Mouse (Mus musculus) left cerebral cortex, adult 8-10 months (tissue): Measurements from ENCODE around the gene A930004D18Rik. TPM values are rescaled to one million over a fixed set of nuclear protein-coding genes. Genes with fewer than 3 reads are reported as not detected.

Experiments
- DNase-seq, 2 experiments: peaks; one replicate each; pipeline ENCODE4 v3.0.0; 2022; ENCODE audit warnings: low spot score in 2 of 2
- total RNA-seq, 4 experiments: library from RNA; stranded (reverse); gene quantifications; 2 replicates each; pipeline ENCODE4 v1.2.4; 2022

A930004D18Rik gene
- total RNA-seq, 4 experiments from 2014 or later, result 1.8 to 3.5 (median 2.2) TPM

DNA sequence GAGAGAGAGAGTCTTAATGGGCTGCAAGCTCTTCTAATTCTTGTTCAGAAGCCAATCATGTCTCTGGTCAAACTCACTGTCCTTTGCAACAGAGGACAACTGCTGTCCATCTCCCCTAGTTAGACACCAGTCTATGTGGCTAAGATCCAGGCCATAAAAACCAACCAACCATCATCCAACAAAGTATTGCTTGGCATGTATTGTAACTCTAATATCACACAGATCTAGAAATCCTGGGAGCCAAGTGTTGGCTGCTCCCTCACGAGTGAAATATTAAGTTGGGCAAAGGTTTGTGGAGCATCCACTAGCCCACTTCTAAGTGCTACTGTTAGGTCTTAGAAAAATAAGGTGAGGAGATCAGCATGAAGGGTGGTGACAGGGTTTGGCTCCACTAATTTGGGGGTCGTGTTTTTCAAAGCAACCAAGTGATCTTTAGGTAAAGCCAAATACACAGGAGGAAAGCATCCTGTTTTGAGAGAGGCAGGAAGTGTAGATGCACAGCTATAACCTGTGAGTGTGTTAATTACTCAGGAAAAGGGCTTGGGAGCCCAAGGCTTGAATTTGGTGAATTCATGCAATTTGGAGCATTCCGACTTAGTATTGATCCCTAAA, 710 bp upstream of the A930004D18Rik start:
- no peak for DNase-seq

DNA sequence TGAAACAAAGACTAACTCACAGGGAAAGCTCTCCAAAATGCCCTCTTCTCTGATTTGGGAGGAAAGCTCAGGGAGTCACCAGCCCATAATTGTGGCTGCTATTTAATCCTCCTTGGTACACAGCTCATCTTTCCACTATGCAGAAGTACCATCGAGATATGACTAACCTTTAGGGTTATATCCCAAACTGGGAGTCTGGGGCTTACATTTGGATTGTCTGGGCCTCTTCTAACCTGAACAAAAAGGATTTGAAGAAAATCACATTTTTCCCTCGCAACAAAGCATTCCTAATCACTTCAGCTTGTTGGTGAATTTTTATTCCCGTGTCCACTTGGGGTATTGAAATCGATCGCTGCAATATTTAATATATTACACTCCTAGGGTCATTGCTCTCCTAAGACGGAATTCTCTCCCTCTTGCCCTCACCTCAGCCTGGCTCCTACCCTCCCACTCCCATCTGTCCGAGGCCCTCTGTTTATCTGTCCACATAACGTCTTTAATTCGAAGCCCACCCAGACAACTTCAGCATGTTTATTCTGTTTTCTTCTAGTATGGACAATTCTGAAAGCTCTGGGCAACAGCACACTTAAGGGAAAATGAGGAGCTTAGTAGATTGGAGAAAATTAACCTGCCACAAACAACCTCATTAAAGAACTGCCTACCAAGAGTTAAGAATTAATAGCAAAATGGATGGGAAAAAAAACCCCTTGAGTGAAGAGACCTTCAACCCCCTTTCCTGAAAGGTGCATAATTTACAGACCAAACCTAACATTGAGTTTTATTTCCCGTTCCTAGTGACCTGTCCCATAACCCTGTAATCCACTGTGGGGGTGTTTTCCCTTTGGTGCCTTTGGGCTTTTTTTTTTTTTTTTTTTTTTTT, 2.9 kb downstream of the A930004D18Rik start:
- DNase-seq, result no peak

DNA sequence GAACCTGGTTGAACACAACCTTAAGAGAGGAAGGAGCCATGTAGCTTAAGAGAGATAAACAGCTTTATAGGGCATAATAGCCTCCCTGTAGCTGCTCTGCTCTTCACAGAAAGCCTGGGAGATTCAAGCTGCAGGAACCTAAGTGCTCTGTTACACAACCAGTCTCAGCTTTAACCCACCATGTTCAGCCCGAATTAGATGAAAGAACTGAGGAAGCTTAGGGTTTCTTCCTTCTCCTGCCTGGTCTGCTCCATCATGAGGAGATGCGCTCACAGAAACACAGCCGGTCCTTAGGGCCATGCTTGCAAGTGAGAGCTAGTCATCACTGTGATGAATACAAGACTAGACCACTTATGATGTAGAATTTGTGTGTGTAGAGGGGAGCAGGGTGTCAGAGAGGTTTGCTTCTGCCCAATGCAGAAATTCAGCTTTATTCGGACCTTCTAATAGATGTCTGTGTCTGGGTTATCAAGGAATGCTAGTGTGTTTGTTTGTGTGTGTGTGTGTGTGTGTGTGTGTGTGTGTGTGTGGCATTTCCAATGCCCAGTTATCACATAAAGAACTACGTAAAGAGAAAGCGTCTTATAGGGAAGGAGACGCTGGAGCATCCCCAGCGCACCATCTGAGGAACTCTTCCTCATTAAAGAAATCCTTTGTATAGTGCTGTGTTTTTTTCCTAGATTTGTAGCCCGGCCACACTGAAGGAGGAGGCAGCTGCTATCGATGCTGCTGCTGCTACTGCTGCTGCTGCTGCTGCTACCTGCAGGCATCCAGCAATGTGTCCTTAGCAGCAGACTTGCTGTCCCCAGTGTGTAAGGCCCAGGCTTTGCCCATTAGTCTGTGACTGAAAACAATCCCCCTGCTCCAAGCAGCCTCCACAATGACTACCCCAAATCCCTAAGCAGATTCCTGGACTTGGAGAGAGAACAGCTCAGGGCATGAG, 4.1 kb downstream of the A930004D18Rik start:
- no peak for DNase-seq

DNA sequence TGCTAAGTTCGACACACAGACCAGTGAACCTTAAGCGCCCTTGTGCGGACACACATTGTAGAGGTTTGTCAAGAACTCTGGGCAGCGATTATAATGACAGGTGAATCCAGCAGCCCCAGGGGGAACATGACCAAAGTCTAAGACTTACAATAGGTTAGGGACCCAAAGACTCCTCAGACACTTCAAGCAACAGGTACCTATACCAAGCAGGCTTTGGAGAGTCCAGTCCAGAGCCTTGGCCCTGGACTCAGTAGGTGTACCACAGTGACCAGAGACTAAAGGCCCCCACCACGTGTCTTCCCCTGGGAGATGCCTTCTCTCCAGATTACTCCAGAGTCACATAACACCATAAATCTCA, 5.0 kb downstream of the A930004D18Rik start:
- DNase-seq, result no peak

DNA sequence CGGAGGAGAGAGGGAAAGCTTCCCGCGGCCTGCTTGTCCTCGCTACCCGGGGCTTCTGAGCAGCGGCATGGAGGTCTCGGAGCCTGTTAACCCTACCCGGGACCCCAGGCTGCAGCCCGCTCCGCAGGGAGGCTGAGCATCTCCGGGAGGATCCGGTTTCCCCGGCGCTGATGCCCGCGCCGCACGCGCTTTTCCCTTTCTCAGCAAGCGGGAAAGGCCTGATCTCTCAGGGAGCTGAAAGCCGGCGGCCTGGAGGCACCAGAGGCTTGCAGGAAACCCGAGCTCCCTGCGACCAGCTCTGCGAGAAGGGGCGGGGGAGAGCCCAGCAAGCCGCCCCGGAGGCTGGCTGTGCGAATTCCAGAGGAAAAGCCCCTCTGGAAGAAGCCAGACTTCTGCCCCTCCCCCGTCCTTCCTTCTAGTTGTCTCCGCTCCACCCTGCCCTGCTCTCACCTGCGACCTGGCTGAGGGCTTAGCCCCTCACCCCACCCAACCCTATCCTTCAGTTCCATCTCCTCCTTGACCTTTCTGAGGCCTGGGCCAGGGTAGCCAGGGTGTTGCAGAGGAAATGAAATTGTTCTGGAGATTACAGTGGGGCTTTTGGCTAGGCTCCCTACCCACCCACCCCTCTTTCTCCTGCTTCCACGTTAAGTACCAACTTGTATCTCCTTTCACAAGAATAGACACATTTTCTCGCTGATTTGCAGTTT, 5.6 kb downstream of the A930004D18Rik start:
- DNase-seq, result no peak

DNA sequence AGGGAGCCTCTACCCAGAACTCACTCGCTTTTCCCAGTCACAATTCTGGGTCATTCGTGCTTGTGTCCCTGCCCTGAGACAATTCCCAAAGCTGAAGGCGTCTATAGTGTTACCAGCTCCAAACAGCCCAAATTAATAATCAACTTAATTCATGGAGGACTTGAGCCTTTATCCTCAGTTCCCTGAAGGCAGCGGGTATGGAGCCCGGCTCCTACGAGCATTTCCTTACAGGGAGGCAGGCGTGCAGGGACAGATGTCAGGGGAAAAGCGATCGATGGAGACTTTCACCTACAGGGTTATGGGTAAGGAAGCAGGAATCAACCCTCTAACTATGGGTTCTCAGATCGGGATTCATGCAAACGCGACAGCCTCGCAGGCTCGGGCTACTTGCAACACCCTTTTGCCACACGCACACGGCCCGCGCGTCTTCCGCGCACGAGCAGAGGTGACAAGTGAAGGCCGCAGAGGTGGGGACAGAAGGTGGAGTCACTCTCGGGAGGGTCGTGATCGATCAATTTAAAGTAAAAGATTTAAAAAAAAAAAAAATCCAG, 6.2 kb downstream of the A930004D18Rik start:
- DNase-seq, result no peak

DNA sequence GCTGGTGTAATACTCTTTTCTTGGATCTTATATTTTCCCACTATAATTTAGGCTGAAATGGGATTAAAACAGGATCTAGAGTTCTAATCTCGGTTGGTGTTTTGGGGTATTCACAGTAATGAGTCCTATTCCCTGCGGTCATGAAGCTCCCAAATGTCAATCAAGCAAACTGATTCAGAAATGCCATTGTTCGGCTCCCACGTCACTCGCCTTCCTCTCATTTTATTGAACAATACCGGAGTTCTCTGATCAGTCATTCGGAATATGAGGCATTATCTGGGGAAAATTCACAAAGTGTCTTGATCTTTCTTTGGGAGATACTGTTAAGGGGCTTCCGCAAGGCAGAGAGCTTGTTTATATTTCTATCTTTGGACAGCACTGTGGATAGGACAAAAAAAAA, 7.0 kb downstream of the A930004D18Rik start:
- DNase-seq, result no peak

DNA sequence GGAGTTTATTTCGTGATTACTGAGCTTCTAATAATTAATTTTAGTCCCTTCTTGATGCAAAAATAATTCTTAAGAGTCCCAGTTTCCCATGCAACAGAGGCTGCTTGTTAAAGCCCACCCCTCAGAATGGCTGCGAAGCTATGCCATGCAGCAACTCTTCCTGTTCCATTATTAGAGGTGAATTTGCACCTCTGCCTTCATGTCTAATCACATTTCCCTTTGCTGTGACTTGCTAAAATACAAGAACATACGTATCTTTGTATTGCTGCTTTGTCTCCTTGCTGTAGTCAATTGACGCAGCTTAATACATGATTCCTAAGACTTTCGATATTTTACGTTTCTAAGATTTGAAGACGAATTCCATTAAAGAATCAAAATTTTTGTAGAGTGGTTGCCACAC, 7.9 kb downstream of the A930004D18Rik start:
- DNase-seq, result no peak

DNA sequence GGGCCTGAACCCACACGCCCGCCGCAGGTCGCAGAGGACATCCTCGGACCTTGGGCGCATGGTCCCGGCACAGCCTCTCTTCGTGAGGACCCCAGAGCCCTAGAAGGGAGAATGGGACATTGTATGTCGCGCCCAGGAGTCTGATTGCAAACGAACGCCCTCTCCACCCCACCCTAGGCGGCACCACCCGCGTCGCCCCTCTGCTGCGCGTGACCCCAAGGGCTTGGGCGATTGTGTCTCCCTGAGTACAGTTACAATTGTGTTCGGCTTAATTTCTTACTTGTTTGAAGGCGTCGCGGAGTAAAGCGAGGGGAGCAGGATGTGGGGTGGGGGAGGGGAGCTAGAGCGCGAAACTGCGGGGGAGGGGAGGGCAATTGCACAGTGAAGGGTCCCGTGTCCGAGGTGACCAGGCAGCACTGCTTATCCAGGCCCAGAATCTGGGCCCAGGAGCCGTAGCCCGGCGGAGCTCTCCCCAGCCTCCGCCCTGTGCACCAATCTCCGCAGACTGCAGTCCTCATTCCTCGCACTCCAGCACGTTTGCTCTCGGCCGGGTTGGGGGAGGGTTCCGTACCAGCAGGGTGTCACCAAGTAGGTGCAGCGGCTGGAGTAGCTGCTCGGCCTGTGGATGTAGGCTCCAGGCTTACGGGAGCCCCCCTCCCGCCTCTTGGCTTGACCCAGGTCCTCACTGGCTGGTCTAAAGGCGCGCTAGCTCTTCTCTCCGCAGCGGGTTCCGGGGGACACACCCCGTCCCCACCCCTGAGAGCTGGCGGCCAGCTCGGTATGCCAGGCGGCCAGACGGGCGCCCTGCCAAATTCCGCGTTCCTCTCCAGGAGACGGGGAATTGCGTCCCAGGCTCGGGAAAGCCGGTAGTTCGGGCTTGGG, 9.2 kb downstream of the A930004D18Rik start:
- peak; percentile 73 to 77 for DNase-seq

DNA sequence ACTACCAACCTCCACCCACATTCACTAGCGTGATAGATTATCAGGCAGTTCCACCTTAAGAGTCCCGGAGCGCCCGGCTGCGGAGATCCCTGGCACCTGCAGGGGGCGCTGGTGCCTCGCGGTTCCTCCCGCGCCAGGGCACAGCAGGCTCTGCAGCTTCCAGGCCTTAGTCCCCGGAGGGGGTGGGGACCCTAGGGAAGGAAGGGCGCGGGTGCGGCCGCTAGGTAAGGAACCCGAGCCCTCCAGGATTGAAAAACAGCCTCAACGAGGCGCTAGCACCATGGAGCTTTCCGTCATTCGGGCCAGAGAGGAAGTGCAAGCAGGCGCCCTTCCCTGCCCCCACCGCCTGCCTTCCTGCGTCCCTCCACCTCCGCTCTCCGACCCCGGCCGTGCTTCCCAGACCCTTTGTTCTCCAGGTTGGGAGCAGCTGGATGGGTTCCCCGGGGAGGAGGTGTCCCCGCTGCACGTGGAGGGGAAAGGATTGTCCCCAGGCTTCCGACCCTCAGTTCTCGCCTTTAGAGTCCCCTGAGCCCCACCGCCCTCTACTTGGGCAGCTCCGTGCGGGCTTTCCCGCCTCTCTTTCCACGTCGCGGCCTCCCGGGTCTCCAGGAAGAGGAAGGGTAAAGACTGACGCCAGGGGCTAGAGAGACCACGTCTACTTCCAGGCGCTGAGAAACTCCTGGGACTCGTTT, 9.9 kb downstream of the A930004D18Rik start:
- peak; percentile 88 to 89 for DNase-seq

DNA sequence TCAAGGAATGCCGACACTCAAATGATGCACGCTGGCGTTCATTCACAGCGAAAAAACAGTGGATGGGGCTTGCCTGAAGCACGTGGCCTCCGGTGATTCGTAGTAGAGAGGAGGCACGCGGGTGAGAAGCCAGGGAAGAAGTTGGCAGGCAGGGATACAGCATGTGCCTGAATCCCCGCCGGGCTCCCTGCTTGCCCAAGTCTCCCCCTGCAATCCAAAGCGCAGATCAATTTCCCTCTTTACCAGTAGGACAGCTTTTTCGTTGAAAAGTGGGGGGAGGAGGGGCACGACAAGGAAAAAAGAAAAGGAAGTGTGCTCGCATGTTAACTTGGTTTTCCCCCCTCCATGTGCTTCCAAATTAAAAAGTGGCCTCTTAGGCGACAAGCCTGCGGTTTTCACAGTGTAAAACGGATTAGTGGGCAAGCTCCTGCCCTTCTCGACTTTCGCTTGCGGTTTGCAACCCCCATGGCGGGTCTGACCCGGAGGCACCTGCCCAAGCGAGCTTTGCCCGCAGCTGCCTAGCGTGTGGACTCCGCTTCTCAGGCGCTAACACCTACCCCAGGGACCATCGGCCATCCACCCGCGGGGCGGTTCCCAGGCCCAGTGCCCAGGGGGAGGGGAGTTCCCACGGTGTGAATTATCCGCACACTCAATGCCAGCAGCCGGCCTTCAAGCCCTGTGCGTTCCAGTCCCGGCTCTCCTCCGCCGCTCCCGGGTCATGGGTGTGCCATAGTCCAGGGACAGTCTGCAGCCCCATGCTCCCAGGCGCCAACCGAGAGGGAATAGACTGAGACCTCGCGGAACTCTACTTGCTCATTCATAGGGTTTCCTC, 11.2 kb downstream of the A930004D18Rik start:
- no peak for DNase-seq

DNA sequence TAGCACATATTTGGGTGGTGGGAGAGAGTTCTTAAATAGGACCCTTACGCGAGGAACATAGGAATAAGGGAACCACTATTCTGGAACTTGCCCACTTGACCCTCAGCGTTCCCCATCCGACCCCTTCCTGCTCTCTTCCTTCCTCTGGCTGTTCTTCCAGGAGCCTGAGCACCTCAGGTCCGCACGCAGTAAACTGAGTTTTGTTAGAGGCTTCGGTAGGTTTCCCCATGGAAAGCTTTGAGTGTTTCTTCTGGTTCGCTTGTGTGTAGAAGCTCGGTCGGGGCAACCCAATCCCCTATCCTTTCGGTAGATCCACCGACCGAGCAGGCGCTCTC, 11.8 kb downstream of the A930004D18Rik start:
- no peak for DNase-seq

DNA sequence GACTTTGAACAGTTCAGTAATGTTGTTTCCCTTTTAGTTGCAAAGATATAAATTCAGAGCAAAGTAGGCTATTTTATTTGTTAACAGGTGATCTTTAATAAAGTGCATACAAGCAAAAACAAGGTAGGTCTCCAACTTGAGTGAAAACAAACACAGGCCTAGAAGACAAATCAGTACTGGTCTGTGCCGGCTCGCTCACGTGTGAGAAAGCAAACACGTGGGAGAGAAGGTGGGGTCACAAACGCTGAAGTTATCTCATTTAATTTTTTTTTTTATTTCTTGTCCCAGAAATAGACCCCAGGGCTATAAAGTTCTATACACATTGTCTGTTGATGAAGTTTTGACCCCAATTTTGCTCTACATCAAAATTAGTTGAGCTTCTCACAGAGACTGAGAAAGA, 12.4 kb downstream of the A930004D18Rik start:
- DNase-seq, result no peak

DNA sequence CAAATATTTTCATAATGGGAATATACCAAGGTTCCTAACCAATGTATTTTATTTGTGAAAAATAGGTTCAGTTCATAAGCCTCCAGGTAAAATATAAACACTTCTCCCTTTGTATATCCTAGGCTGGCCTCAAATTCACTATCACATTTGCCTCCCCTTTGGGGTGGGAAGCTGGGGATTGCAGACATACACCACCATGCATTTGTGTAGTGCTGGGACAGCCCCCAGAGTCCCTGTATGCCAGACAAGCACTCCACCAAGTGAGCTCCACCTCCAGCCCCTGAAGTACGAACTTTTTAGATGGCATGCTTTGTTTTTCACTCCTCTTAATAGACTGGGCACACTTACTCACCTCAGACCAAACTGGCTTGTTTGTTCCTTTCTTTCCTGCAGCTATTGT, 14.7 kb downstream of the A930004D18Rik start:
- DNase-seq, result no peak

DNA sequence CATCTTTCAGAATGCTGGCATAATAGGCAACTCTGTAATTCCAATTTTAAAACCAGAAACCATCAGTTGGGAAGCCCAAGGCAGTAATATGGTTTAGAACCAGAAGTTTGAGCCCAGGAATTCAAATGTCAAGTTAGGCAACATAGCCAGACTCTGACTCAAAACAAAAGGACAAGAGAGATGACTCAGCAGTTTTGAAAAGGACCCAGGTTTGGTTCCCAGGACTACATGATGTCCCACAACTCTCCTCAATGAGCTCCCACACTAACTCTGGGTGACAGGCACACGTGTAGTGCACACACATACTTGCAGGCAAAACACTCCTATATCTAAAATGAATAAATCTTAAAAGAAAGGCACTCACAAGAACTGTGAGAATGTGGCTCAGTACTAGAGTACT, 18.4 kb downstream of the A930004D18Rik start:
- no peak for DNase-seq

DNA sequence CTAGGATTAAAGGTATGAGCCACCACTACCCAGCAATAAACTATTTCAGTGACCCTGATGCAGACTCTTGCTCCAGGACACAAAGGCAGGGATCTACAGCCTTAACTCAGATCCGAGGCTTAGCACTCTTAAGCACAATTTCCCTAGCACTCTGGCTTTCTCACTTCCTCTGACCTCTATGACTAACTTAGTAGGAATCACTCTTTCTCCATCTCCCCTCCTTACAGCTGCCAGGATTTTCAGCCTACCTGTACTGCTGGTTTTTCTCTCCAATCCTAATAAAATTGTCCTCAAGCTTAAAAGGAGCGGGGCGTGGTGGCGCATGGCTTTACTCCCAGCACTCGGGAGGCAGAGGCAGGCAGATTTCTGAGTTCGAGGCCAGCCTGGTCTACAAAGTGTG, 20.2 kb downstream of the A930004D18Rik start:
- DNase-seq, result no peak

DNA sequence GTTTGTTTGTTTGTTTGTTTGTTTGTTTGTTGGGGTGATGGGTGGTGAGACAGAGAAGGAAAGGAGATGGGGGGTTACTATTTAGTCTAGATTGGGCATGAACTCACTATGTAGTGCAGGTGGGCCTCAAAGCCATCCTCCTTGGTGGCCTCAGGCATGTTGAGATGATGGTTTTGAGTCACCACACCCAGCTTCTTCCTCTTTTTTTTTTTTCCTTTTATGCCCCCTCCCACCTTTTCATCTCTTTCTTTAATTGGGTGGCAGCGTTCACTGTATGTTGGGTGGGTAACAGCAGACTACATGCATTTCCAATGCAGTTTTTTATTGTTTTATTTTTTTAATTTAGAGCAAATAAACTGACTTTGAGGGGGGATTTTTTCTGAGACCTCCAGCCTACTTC, 20.9 kb downstream of the A930004D18Rik start:
- no peak for DNase-seq

DNA sequence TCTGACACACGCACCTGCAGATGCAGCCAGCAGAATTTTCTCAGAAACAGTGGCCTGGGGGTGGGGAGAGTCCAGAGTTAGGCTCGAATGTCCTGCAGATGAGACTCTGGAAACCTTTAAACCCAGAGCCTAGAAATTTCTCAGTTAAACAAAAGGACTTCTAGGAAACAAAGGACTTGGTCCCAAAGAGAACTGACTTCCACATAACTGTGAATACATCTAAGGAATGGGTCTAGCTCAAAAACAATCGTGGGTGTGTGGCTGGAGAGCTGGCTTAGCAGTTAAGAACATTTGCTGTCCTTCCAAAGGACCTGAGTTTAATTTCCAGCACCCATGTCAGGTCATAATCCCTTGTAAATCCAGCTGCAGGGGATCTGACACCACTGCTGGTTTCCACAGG, 22.0 kb downstream of the A930004D18Rik start:
- no peak for DNase-seq

DNA sequence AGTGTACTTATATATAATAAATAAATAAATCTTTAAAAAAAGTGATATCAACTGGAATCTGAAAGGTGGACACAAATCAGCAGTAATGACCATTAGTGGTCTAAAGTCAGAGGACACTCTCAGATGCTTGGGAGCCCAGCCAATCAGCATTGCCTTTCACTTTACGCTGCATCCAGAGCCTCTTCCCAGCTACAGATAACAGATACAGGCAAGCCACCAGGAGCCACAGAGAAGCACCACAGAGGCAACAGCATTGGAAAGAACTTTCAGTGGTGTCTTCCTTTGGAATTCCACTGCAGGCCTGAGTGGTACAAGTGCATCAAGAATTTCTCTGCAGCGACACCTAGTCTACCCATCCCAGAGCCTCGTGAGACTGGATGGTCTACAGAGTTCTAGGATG, 24.7 kb downstream of the A930004D18Rik start:
- DNase-seq, result no peak
